ENCODE assay signal across 8 mouse cellular contexts in genomic region chr10:26771938-26772623, GRCm38 (mm10). TPM values are rescaled to one million over a fixed set of nuclear protein-coding genes. Genes with fewer than 3 reads are reported as not detected.
A peak's percentile ranks its signal among the peaks of the same experiment; 100 is the strongest.
DNase-seq lines count a peak whose midpoint lies in the region; ATAC-seq lines count a peak whose summit lies in the region.

No protein-coding gene starts in this region.

- peak; percentile 95 for ATAC-seq in inflammation-experienced regulatory T-cells, adult 6 months
- ATAC-seq in megakaryocyte-erythroid progenitor cell, adult 5-6 weeks (replicated peaks; ENCODE audit: low FRiP score, low TSS enrichment, poor library complexity, severe bottlenecking), result peak; percentile 83

- peak; percentile 93 for DNase-seq in adrenal gland, adult 2 months
- peak; percentile 93 for DNase-seq in embryo, embryonic 11 days
- DNase-seq in gastrocnemius, postnatal 25 days, result peak; percentile 83
- DNase-seq in left cerebral cortex, postnatal 14 days (ENCODE audit: low spot score in 2 of 2), result peak; percentile 49 to 63
- DNase-seq in right cerebral cortex, postnatal 25 days, result peak; percentile 70
- DNase-seq in urinary bladder, postnatal 4 days (ENCODE audit: low spot score in 2 of 2), result peak; percentile 79 to 82

- intact Hi-C loops in left cerebral cortex, postnatal 14 days (cut with DNase I), result no loop called here

RNA-seq across cellular contexts. Expression of gene Arhgap18, which starts 18.9 kb away (rescaled TPM):
- 10 to 100 TPM; 28.9 to 39.8 TPM for total RNA-seq in adrenal gland, adult 2 months (2021)
- polyA plus RNA-seq in adrenal gland, adult 2 months (2012; rRNA removed), result 0.61 and 0.85 TPM in 2 replicates
- 1 to 10 TPM; 4.5 to 4.9 TPM for total RNA-seq in gastrocnemius, postnatal 25 days (2021)
- 10 to 100 TPM; 38.9 to 47.6 (median 41.2) TPM for polyA plus RNA-seq in inflammation-experienced regulatory T-cells, adult 6 months (2017; shearing (Covaris generic))
- 10 to 100 TPM in 1 of 2 experiments, 1 to 10 TPM in 1; 8.9 to 11.0 TPM for total RNA-seq in left cerebral cortex, postnatal 14 days (2021)
- total RNA-seq in megakaryocyte-erythroid progenitor cell, adult 5-6 weeks (2014; fragmentation: Nextera tagmentation), result 23.8 and 26.3 TPM in 2 replicates
- 47.0 and 49.6 TPM in 2 replicates for total RNA-seq in megakaryocyte-erythroid progenitor cell, adult 5-6 weeks (2017)

Comparison
In these comparisons a context has a peak if more than half of its experiments do, and no peak if none do; other contexts are left out.
1. Peak in every context shown above with its lines: DNase-seq and ATAC-seq.